Mouse (Mus musculus) retina, postnatal 1 day (tissue): ENCODE results near the gene Cd300c2.
A peak's percentile ranks its signal among the peaks of the same experiment; 100 is the strongest.
"Not testable (repeated sequence)": the region's sequence is repeated elsewhere in the genome, so short reads cannot be mapped to it uniquely, and the experiment has no call there.

Source experiments
- DNase-seq: peaks from one replicate; pipeline ENCODE4 v3.0.0-alpha.2; 2012

Gene Cd300c2

DNA sequence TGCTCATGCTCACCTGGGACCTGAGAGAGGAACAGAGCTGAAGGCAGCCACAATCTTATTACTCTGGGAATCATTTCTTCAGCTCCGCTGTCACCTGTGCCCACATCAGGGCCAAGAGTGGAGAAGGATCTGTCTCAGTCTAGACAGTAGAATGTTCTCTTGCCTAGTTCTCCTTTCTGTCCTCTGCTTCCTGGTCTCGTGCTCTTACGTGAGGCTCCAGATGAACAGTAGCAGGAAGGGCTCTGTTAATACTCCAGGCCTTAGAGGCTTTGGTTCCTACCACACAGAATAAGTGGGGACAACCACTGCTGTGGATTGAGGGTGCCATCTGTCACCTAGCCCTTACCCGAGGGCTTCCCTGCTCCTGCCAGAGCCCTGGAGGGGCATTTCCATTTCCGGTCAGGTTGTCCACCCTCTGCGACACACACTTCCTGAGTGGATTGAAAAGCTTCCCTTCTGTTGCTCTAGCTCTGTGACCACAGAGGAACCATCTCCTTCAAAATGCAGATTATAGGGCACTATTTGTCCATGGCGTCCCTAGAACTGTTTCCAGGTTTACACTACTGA is at the start of gene Cd300c2:
Gene Cd300c2 (minus strand): TSS at position 407 of the 567 bp plus-strand sequence.
- no peak for DNase-seq

DNA sequence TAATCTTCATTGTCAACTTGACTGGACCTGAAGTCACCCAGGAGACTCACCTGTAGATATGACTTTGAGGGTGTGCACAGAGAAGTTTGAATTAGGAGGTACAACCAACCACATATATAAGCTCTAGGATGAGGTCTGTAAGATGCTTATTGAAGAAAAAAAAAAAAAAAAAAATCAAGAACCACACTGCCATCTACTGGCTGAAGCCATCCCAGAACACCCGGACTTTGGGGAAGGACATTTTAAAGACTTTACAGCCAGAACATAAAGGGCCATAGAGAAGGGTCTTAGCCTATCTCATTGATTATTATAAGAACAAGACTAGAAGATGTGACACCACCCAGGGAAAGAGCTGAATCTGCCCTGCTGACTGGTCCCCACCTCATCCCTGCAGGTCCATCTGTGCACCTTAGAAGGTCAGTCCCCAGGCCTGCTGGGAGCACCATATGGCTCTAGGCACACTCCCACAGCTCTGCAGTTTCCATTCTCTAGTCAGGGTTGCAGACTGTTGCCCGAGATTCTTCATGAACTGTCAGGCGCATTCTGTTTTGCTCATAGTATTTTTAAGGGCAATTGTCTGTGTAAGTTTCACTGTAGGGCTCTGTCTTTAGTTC is 47.7 kb upstream of the Cd300c2 start:
- DNase-seq, result peak; percentile 50

DNA sequence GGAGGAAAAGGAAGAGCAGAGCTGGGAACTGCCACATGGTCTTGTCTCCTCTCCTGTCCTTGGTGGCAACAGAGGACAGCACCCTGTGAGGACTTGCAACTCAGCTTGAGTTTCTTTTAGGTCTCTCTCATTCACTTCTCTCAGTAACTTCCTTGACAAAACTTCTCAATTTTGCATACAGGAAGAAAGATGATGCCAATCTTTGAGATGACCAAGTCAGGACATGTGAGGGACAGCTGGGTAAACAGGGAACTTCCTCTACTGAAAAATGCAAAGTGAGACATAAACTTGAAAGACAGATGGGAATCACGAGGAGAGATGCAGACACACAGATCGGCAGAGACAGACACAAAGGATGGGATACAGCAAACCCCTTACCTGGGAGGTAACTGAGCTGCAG is 46.6 kb upstream of the Cd300c2 start, which contains the start of gene Cd300ld3:
Gene Cd300ld3 (minus strand): TSS at position 151 of the 400 bp plus-strand sequence.
- no peak for DNase-seq

DNA sequence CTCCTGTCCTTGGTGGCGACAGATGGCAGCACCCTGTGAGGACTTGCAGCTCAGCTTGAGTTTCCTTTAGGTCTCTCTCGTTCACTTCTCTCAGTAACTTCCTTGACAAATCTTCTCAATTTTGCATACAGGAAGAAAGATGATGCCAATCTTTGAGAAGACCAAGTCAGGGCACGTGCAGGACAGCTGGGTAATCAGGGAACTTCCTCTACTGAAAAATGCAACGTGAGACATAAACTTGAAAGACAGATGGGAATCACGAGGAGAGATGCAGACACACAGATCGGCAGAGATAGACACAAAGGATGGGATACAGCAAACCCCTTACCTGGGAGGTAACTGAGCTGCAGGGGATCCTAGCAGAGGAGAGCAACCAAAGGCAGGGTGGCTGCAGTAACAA is 36.0 kb upstream of the Cd300c2 start, which contains the start of gene Cd300ld5:
Gene Cd300ld5 (minus strand): TSS at position 101 of the 400 bp plus-strand sequence.
- not testable (repeated sequence) for DNase-seq

DNA sequence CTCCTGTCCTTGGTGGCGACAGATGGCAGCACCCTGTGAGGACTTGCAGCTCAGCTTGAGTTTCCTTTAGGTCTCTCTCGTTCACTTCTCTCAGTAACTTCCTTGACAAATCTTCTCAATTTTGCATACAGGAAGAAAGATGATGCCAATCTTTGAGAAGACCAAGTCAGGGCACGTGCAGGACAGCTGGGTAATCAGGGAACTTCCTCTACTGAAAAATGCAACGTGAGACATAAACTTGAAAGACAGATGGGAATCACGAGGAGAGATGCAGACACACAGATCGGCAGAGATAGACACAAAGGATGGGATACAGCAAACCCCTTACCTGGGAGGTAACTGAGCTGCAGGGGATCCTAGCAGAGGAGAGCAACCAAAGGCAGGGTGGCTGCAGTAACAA is 25.2 kb upstream of the Cd300c2 start, which contains the start of gene Cd300ld4:
Gene Cd300ld4 (minus strand): TSS at position 101 of the 400 bp plus-strand sequence.
- DNase-seq, result not testable (repeated sequence)

DNA sequence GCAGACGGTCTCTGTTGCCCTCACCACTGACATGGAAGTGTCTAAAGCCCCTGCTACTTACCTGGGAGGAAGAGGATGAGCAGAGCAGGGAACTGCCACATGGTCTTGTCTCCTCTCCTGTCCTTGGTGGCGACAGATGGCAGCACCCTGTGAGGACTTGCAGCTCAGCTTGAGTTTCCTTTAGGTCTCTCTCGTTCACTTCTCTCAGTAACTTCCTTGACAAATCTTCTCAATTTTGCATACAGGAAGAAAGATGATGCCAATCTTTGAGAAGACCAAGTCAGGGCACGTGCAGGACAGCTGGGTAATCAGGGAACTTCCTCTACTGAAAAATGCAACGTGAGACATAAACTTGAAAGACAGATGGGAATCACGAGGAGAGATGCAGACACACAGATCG is 14.4 kb upstream of the Cd300c2 start, which contains the start of gene Cd300ld2:
Gene Cd300ld2 (minus strand): TSS at position 101 of the 400 bp plus-strand sequence.
- not testable (repeated sequence) for DNase-seq

DNA sequence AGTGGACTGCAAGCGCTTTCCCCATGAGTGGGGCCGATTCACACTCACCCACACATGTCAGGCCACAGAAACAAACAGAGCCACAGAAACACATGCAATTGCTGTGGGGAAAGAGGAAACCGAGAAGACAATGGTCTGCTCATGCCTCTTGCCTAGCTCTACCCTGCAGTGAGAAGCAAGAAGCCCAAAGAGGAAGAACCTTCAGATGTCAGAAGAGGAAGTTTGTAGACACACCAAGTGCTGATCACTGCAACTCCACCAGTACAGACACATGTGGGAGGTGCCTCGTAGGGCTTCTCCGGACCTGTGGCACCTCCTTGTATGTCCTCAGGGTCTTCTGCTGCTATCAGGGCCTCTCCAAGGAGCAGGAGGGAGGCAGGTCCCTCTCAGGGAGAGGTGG is 2.4 kb upstream of the Cd300c2 start:
- DNase-seq, result no peak

DNA sequence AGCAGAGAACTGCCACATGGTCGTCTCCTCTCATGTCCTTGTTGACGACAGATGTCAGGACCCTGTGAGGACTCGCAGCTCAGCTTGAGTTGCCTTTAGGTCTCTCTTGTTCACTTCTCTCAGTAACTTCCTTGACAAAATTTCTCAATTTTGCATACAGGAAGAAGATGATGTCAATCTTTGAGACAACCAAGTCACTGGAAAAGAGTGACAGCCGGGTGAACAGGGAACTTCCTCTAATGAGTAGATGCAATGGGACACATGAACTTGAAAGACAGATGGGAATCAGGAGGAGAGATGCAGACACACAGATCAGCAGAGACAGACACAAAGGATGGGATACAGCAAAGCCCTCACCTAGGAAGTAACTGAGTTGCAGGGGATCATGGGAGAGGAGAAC is 11.9 kb downstream of the Cd300c2 start, which contains the start of gene Cd300ld:
Gene Cd300ld (minus strand): TSS at position 130 of the 400 bp plus-strand sequence.
- no peak for DNase-seq

DNA sequence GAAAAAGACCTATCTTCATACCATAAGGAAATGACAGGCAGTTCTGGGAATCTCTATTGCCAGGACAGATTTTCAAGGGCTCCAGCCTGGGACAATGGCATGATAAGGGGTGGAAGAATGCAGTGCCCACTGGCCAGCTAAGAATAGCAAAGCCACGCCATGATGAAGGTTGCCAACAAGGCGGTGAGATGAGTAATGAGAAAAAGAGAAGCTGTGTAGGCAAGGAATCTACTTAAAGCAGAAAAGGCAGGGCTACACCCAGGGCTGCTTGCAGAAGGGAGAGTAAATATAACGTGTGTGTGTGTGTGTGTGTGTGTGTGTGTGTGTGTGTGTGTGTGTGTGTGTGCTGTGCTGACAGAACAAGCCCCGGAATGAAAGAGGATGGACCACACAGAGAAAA is 19.8 kb downstream of the Cd300c2 start:
- no peak for DNase-seq

DNA sequence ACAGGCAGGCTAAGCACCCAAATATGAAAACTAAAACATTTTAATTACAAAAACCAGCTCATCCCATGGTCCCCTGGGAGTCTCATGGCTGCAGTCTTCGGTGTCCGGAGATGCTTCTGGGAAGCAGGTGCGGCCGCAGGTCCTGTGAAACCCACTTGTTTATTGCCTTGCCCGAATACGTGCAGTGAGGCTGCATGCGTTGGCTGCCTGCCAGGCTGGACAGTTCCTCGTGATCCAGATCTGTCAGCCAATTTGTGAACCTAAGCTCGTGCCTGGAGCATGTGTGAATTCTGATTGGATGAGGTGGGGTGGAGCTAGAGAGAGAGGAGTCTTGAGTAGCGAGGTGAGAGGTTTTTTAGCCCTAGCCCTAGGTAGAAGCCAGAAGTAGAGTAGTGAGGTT is 29.0 kb downstream of the Cd300c2 start:
- DNase-seq, result peak; percentile 25

DNA sequence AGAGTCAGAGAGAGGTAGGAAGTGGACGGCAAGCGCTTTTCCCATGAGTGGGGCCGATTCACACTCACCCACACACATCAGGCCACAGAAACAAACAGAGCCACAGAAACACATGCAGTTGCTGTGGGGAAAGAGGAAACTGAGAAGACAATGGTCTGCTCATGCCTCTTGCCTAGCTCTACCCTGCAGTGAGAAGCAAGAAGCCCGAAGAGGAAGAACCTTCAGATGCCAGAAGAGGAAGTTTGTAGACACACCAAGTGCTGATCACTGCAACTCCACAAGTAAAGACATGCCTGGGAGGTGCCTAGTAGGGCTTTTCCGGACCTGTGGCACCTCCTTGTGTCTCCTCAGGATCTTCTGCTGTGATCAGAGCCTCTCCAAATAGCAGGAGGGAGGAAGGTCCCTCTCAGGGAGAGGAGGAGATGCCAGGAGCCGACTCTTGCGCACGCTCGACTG is 32.9 kb downstream of the Cd300c2 start, which contains the start of gene Cd300c:
Gene Cd300c (minus strand): TSS at position 406 of the 456 bp plus-strand sequence.
- no peak for DNase-seq

DNA sequence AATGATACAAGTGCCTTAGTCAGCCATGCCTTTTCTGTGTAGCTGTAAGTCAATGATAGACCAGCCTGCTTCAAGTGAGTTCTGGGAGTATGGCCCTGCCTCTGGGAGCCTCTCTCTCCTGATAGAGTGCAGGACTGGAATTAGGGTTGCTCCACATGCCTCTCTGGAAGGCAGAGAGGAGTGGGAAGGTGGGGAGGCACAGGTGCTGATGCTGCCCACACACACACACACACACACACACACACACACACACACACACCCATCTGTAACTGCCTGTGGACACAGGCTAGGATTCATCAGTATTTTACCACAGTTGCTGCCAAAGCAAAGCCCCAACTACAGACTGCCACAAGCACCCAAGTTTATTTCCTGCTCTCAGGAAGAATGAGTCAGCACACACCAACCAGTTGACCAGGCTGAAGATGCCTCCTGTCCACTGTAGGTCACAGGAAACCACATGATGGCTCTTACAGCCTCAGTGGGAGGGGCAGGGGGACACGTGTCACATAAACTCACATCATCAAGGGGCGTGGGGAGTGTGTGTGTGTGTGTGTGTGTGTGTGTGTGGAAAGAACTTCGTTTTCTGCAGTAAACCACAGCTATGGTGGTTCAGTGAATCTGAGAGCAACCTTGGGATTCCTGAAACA is 36.4 kb downstream of the Cd300c2 start:
- DNase-seq, result no peak

DNA sequence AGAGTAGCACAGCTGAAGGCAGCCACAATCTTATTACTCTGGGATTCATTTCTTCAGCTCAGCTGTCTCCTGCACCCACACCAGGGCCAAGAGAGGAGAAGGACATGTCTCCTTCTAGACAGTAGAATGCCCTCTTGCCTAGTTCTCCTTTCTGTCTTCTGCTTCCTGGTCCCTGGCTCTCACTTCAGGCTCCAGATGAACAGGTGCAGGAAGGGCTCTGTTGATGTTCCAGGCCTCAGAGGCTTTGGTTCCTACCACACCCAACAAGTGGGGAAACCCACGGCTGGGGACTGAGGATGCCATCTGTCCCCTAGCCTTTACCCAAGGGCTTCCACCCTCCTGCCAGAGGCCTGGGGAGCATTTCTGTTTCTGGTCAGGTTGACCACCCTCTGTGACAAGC is 41.3 kb downstream of the Cd300c2 start:
- DNase-seq, result no peak
